Comparison of ENCODE assay signal across 27 mouse cellular contexts in genomic region chr3:145666383-145666782, GRCm38 (mm10). TPM values are rescaled to one million over a fixed set of nuclear protein-coding genes. Genes with fewer than 3 reads are reported as not detected.
"Had no signal": no experiment of that assay in that cellular context is flagged by ENCODE, and none has a peak within 500 bp of the region (broad histone marks: within the 10 kb centered on the region; RNA-seq: fewer than 3 reads in every experiment).

No protein-coding gene starts in this region.

- H3K36me3 ChIP-seq: heart, embryonic 15.5 days; hindbrain, embryonic 13.5 days; hindbrain, embryonic 15.5 days; kidney, embryonic 15.5 days; limb, embryonic 13.5 days; limb, embryonic 15.5 days had no signal

- H3K9me3 ChIP-seq: heart, embryonic 13.5 days; heart, embryonic 15.5 days; hindbrain, embryonic 13.5 days; hindbrain, embryonic 15.5 days; kidney, embryonic 15.5 days; limb, embryonic 13.5 days; limb, embryonic 15.5 days had no signal

- H3K4me1 ChIP-seq: heart, embryonic 15.5 days; hindbrain, embryonic 13.5 days; hindbrain, embryonic 15.5 days; kidney, embryonic 15.5 days; limb, embryonic 13.5 days; limb, embryonic 15.5 days had no signal

- H3K9ac ChIP-seq: heart, embryonic 13.5 days; heart, embryonic 15.5 days; hindbrain, embryonic 13.5 days; hindbrain, embryonic 15.5 days; kidney, embryonic 15.5 days; limb, embryonic 13.5 days; limb, embryonic 15.5 days had no signal

- H3K4me3 ChIP-seq: heart, adult 2 months; heart, embryonic 13.5 days; heart, embryonic 15.5 days; hindbrain, embryonic 13.5 days; hindbrain, embryonic 15.5 days; kidney, embryonic 15.5 days; limb, embryonic 13.5 days; limb, embryonic 15.5 days had no signal

- H3K27me3 ChIP-seq: heart, embryonic 13.5 days; heart, embryonic 15.5 days; hindbrain, embryonic 13.5 days; hindbrain, embryonic 15.5 days; kidney, embryonic 15.5 days; limb, embryonic 13.5 days; limb, embryonic 15.5 days had no signal

- DNase-seq: gastrocnemius, postnatal 14 days; gastrocnemius, postnatal 36 days; heart, adult 11 months; heart, adult 2 months; heart, postnatal 14 days; heart, postnatal 36 days; kidney, adult 11 months; kidney, adult 2 months; kidney, adult 9 months; kidney, postnatal 14 days; kidney, postnatal 36 days; layer of hippocampus, adult 9-11 months; layer of hippocampus, postnatal 36 days; left cerebral cortex, postnatal 4 days had no signal

- H3K4me2 ChIP-seq: heart, embryonic 11.5 days; heart, embryonic 13.5 days; heart, embryonic 15.5 days; hindbrain, embryonic 13.5 days; hindbrain, embryonic 15.5 days; kidney, embryonic 15.5 days; limb, embryonic 13.5 days; limb, embryonic 15.5 days; liver, embryonic 11.5 days had no signal

- ATAC-seq: hindbrain, postnatal 0 days; intestine, embryonic 16.5 days had no signal

- H3K27ac ChIP-seq: heart, adult 2 months; heart, embryonic 13.5 days; heart, embryonic 15.5 days; hindbrain, embryonic 13.5 days; hindbrain, embryonic 15.5 days; hindbrain, postnatal 0 days; kidney, embryonic 15.5 days; kidney, postnatal 0 days; limb, embryonic 13.5 days; limb, embryonic 15.5 days had no signal

RNA-seq across cellular contexts. Expression of gene Ccn1, which starts 16.6 kb away (rescaled TPM):
- total RNA-seq: hematopoietic stem cell, adult 5-6 weeks had no signal
